Mouse (Mus musculus): ENCODE measurements around the gene Vmn2r95. TPM values are rescaled to one million over a fixed set of nuclear protein-coding genes. Genes with fewer than 3 reads are reported as not detected.
"Not testable (repeated sequence)": the region's sequence is repeated elsewhere in the genome, so short reads cannot be mapped to it uniquely, and the experiment has no call there.

Vmn2r95 gene
- total RNA-seq (2022) = not detected

DNA sequence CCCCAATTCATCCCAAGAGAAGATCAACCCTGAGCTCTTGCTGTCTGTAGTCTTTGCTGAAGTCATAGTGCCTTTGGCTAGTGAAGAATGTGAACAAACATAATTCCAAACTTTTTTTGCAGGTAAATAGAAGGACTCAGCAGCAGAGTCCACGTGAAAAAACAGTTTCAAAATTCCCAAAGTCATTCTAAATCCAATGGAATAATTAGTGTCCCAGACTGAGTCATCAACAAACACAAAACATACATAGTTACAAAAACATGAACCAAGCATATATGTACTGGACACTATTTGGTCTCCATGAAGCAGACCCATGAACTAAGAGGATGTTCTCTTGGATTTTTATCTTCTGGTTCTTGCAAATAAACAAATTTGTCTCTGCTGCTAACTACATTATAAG, at the start of gene Vmn2r95:
Gene Vmn2r95, plus strand, starts transcription at position 301 of the 400 bp plus-strand sequence.
- no peak for DNase-seq (ENCODE audit: low spot score in 2 of 2)

DNA sequence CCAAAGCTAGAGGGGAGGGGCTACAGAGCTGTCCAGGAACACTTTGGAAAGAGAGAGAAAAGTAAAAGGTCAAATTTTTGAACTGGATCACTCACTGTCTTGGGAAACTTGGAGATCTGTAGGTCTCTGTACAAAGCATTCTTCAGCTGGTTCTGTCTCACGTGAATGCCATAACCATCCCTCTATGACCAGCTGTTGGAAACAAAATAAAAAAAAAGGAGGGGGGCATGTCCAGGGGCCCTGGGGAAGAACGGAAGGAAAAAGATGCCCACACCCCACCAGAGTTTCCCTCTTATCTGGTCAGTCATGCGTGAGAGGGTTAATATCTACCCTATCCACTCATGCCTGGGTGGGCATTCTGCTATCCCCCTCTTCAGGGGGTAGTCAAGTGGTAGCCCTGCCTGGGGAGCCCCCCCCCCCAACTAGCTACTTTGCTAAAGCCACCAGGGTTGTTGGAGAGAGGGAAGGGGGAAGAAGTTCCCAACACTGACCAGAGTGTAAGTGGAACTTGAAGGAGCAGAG, 31.8 kb downstream of the Vmn2r95 start:
- DNase-seq (ENCODE audit: low spot score in 2 of 2) = no peak

DNA sequence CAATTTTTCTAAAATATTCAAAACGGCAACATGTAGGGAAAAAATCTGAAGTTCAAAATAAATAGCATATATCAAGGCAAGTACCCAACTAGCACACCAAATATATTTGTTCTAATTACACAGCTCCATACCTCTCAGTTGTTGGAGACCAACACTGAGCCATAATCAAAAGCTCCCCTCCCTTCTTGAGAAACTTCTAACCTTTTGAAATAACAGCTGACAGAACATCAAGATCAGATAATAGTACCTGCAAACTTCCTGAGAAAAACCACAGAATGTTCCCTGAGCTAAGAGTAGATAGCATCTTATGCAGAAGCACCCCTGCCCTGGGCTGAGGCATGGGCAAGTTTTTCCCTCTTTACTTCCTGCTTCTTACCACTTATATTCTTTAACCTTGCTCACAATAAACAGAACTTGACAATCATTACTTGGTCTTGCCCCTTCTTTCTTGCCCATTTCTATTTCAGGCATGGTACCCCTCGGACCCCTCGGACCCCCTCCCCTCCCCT, 34.3 kb downstream of the Vmn2r95 start:
- not testable (repeated sequence) for DNase-seq (ENCODE audit: low spot score in 2 of 2)

DNA sequence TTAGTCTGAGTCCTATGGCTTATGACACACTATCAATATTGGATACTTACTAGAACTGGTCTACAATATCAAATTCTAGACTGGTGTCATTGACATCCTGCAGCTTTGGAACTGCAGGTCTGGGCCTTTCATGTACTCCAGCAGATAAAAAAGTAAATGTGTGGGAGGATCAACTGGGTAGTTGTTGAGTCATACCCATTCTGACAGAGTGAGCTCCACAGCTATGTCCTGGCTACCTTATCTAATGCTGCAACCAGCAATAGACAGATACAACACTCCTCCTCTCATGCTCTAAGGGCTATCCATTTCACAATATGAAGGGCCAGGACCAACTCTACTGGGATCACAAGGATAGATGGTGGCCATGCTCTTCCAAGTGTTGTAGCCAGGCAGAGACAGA, 38.8 kb downstream of the Vmn2r95 start:
- DNase-seq (ENCODE audit: low spot score in 2 of 2) = no peak

DNA sequence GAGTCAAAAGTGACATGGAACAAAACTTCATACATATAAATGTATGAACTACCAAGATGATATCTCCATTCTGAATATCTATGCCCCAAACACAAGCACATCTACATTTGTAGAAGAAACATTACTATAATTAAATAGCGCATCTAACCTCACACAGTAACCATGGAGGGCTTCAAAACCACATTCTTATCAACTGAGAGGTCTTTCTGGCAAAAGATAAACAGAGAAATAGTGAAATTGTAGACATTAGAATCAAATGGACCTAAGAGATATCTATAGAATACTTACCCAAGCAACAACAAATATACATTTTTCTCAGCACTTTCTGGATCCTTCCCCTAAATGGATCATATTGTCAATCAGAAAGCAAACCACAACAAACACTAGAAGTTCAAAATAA, 56.0 kb downstream of the Vmn2r95 start:
- DNase-seq (ENCODE audit: low spot score in 2 of 2) = no peak

Other genes with a start within 250 kb of the Vmn2r95 start
- gene Vmn2r94, start 146.3 kb upstream of the Vmn2r95 start, total RNA-seq (2022) = not detected
- gene Vmn2r93, start 126.0 kb upstream of the Vmn2r95 start, total RNA-seq (2022) = not detected
- gene Vmn2r96, start 149.1 kb downstream of the Vmn2r95 start, total RNA-seq (2022) = not detected

All from gastrocnemius, adult 8-10 months (tissue).